14 mouse cellular contexts compared by ENCODE assay signal in genomic region chr4:42183234-42184197, GRCm38 (mm10). TPM values are rescaled to one million over a fixed set of nuclear protein-coding genes. Genes with fewer than 3 reads are reported as not detected.
ATAC-seq lines count a peak whose summit lies in the region.
"Not testable (repeated sequence)": the region's sequence is repeated elsewhere in the genome, so short reads cannot be mapped to it uniquely, and the experiment has no call there.
"Had no signal": no experiment of that assay in that cellular context is flagged by ENCODE, and none has a peak within 500 bp of the region (broad histone marks: within the 10 kb centered on the region; RNA-seq: fewer than 3 reads in every experiment).

No protein-coding gene starts in this region.

- not testable (repeated sequence) for H3K9me3 ChIP-seq in forebrain, embryonic 12.5 days; forebrain, embryonic 16.5 days (ENCODE audit: control insufficient read depth, low read length); hindbrain, embryonic 12.5 days (replicated peaks); hindbrain, embryonic 16.5 days (ENCODE audit: control insufficient read depth, low read length); midbrain, embryonic 13.5 days; neural tube, embryonic 12.5 days

- not testable (repeated sequence) for H3K27ac ChIP-seq in forebrain, embryonic 12.5 days; forebrain, embryonic 16.5 days (ENCODE audit: low read length); hindbrain, embryonic 12.5 days; hindbrain, embryonic 16.5 days (ENCODE audit: low read depth, low read length); midbrain, embryonic 13.5 days; neural tube, embryonic 12.5 days

- no CpG with 5 or more reads among the region's 31 CpGs for WGBS in forebrain, embryonic 12.5 days
- no CpG with 5 or more reads among the region's 31 CpGs for WGBS in forebrain, embryonic 16.5 days
- WGBS in hindbrain, embryonic 12.5 days = no CpG with 5 or more reads among the region's 31 CpGs
- no CpG with 5 or more reads among the region's 31 CpGs for WGBS in hindbrain, embryonic 16.5 days
- no CpG with 5 or more reads among the region's 31 CpGs for WGBS in midbrain, embryonic 13.5 days
- WGBS in neural tube, embryonic 12.5 days = no CpG with 5 or more reads among the region's 31 CpGs

- ATAC-seq in forebrain, embryonic 12.5 days (ENCODE audit: low FRiP score) = peak; percentile 71; the same call in 1 of the 2 replicates
- peak; percentile 56 for ATAC-seq in forebrain, embryonic 16.5 days
- peak; percentile 80 for ATAC-seq in hindbrain, embryonic 12.5 days (ENCODE audit: low FRiP score)
- peak; percentile 27; the same call in 1 of the 2 replicates for ATAC-seq in hindbrain, embryonic 16.5 days
- peak; percentile 75 for ATAC-seq in midbrain, embryonic 13.5 days
- ATAC-seq in neural tube, embryonic 12.5 days (ENCODE audit: low FRiP score, low read depth) = peak; percentile 86

- not testable (repeated sequence) for H3K9ac ChIP-seq in forebrain, embryonic 12.5 days; forebrain, embryonic 16.5 days (replicated peaks; ENCODE audit: low read depth, low read length); hindbrain, embryonic 12.5 days; hindbrain, embryonic 16.5 days (ENCODE audit: low read depth, low read length); midbrain, embryonic 13.5 days (replicated peaks); neural tube, embryonic 12.5 days

- not testable (repeated sequence) for H3K36me3 ChIP-seq in forebrain, embryonic 12.5 days (replicated peaks); forebrain, embryonic 16.5 days (ENCODE audit: control insufficient read depth, insufficient read depth); hindbrain, embryonic 12.5 days; hindbrain, embryonic 16.5 days (ENCODE audit: control insufficient read depth, insufficient read depth, low read length); midbrain, embryonic 13.5 days; neural tube, embryonic 12.5 days

- H3K4me1 ChIP-seq in forebrain, embryonic 12.5 days; forebrain, embryonic 16.5 days (replicated peaks; ENCODE audit: control insufficient read depth, insufficient read depth, low read length); hindbrain, embryonic 12.5 days; hindbrain, embryonic 16.5 days (ENCODE audit: control insufficient read depth, insufficient read depth, low read depth, low read length); midbrain, embryonic 13.5 days (replicated peaks); neural tube, embryonic 12.5 days: not testable (repeated sequence)

- H3K27me3 ChIP-seq in forebrain, embryonic 12.5 days; forebrain, embryonic 16.5 days (replicated peaks; ENCODE audit: control insufficient read depth, insufficient read depth, low read length); hindbrain, embryonic 12.5 days; hindbrain, embryonic 16.5 days (replicated peaks; ENCODE audit: control insufficient read depth, insufficient read depth, low read length); midbrain, embryonic 13.5 days; neural tube, embryonic 12.5 days (replicated peaks): not testable (repeated sequence)

- H3K4me3 ChIP-seq in forebrain, embryonic 12.5 days (replicated peaks); forebrain, embryonic 16.5 days (replicated peaks; ENCODE audit: low read length); hindbrain, embryonic 12.5 days; hindbrain, embryonic 16.5 days (ENCODE audit: low read length); midbrain, embryonic 13.5 days (replicated peaks); neural tube, embryonic 12.5 days: not testable (repeated sequence)

- not testable (repeated sequence) for H3K4me2 ChIP-seq in forebrain, embryonic 12.5 days; forebrain, embryonic 16.5 days (ENCODE audit: low read length); hindbrain, embryonic 12.5 days (replicated peaks); hindbrain, embryonic 16.5 days (ENCODE audit: low read length); midbrain, embryonic 13.5 days (replicated peaks); neural tube, embryonic 12.5 days (replicated peaks)

RNA-seq across cellular contexts. Expression of gene Gm13305, which starts 15.1 kb away (rescaled TPM):
- polyA plus RNA-seq in forebrain, embryonic 12.5 days (2016; fragmentation: Nextera tagmentation; extraction: Ambion mirVana) = not detected in 2 replicates
- polyA plus RNA-seq in forebrain, embryonic 16.5 days (2015; fragmentation: Nextera tagmentation; extraction: Ambion mirVana) = not detected in 2 replicates
- not detected in 2 replicates for polyA plus RNA-seq in hindbrain, embryonic 12.5 days (2016; fragmentation: Nextera tagmentation; extraction: Ambion mirVana)
- not detected in 2 replicates for polyA plus RNA-seq in hindbrain, embryonic 16.5 days (2015; fragmentation: Nextera tagmentation; extraction: Ambion mirVana)
- polyA plus RNA-seq in midbrain, embryonic 13.5 days (2015; fragmentation: Nextera tagmentation; extraction: Ambion mirVana) = not detected in 2 replicates
- 0.23 TPM in 1 of 2 replicates, not detected in the other for polyA plus RNA-seq in neural tube, embryonic 12.5 days (2016; fragmentation: Nextera tagmentation; extraction: Ambion mirVana)
- polyA plus RNA-seq: activated CD4-positive, CD25-positive, alpha-beta regulatory T cell, adult 4 months; embryonic facial prominence, embryonic 12.5 days; heart, embryonic 10.5 days; heart, embryonic 14.5 days; intestine, embryonic 15.5 days had no signal

RNA-seq across cellular contexts. Expression of gene Gm13306, which starts 30.3 kb away (rescaled TPM):
- not detected in 2 replicates for polyA plus RNA-seq in forebrain, embryonic 12.5 days (2016; fragmentation: Nextera tagmentation; extraction: Ambion mirVana)
- polyA plus RNA-seq in forebrain, embryonic 16.5 days (2015; fragmentation: Nextera tagmentation; extraction: Ambion mirVana) = 0.91 and 4.1 TPM in 2 replicates
- polyA plus RNA-seq in hindbrain, embryonic 12.5 days (2016; fragmentation: Nextera tagmentation; extraction: Ambion mirVana) = not detected in 2 replicates
- polyA plus RNA-seq in hindbrain, embryonic 16.5 days (2015; fragmentation: Nextera tagmentation; extraction: Ambion mirVana) = 3.1 and 5.3 TPM in 2 replicates
- polyA plus RNA-seq in midbrain, embryonic 13.5 days (2015; fragmentation: Nextera tagmentation; extraction: Ambion mirVana) = 0.90 TPM in 1 of 2 replicates, not detected in the other
- not detected in 2 replicates for polyA plus RNA-seq in neural tube, embryonic 12.5 days (2016; fragmentation: Nextera tagmentation; extraction: Ambion mirVana)
- polyA plus RNA-seq: activated CD4-positive, CD25-positive, alpha-beta regulatory T cell, adult 4 months; embryonic facial prominence, embryonic 12.5 days; heart, embryonic 14.5 days; intestine, embryonic 15.5 days had no signal

RNA-seq across cellular contexts. Expression of gene Gm10600, which starts 56.9 kb away (rescaled TPM):
- not detected in 2 replicates for polyA plus RNA-seq in forebrain, embryonic 12.5 days (2016; fragmentation: Nextera tagmentation; extraction: Ambion mirVana)
- not detected in 2 replicates for polyA plus RNA-seq in forebrain, embryonic 16.5 days (2015; fragmentation: Nextera tagmentation; extraction: Ambion mirVana)
- not detected in 2 replicates for polyA plus RNA-seq in hindbrain, embryonic 12.5 days (2016; fragmentation: Nextera tagmentation; extraction: Ambion mirVana)
- polyA plus RNA-seq in hindbrain, embryonic 16.5 days (2015; fragmentation: Nextera tagmentation; extraction: Ambion mirVana) = not detected in 2 replicates
- polyA plus RNA-seq in midbrain, embryonic 13.5 days (2015; fragmentation: Nextera tagmentation; extraction: Ambion mirVana) = not detected in 2 replicates
- polyA plus RNA-seq in neural tube, embryonic 12.5 days (2016; fragmentation: Nextera tagmentation; extraction: Ambion mirVana) = not detected in 2 replicates
- polyA plus RNA-seq: activated CD4-positive, CD25-positive, alpha-beta regulatory T cell, adult 4 months; cortical plate, adult 2 months; embryonic facial prominence, embryonic 12.5 days; frontal cortex, adult 2 months; heart, embryonic 10.5 days; heart, embryonic 14.5 days; intestine, embryonic 15.5 days; Patski had no signal

Comparison
In these comparisons a context has a peak if more than half of its experiments do, and no peak if none do; other contexts are left out.
1. ATAC-seq: peak in every context shown above with its lines; median percentile 86 in neural tube, embryonic 12.5 days; 80 in hindbrain, embryonic 12.5 days; 75 in midbrain, embryonic 13.5 days; 71 in forebrain, embryonic 12.5 days; 56 in forebrain, embryonic 16.5 days; 27 in hindbrain, embryonic 16.5 days.